Mouse (Mus musculus) midbrain, embryonic 16.5 days (tissue): ENCODE results near the gene Sae1. TPM values are rescaled to one million over a fixed set of nuclear protein-coding genes. Genes with fewer than 3 reads are reported as not detected.

Experiments
- ATAC-seq: fragments of 200-750 bp; cut with Nextera tagmentation; 2 replicates; pipeline ENCODE4 v1.8.0; 2017; ENCODE audit warnings: moderate TSS enrichment
- H3K27ac ChIP-seq: fragments of 300-500 bp; sonication (generic); 2 replicates; pipeline ENCODE4 v1.5.1; 2014; ENCODE audit warnings: mild to moderate bottlenecking, low read length, mixed read lengths
- H3K27me3 ChIP-seq: fragments of 300-500 bp; sonication (generic); 2 replicates; pipeline ENCODE4 v1.6.1; 2014; ENCODE audit warnings: low read depth, low read length, mixed read lengths; ENCODE audit not compliant: control insufficient read depth, insufficient read depth
- H3K36me3 ChIP-seq: fragments of 300-500 bp; sonication (generic); 2 replicates; pipeline ENCODE4 v1.6.1; 2014; ENCODE audit warnings: mild to moderate bottlenecking, low read length, moderate library complexity, mixed read lengths; ENCODE audit not compliant: control insufficient read depth, insufficient read depth
- H3K4me1 ChIP-seq: fragments of 300-500 bp; sonication (generic); 2 replicates; pipeline ENCODE4 v1.6.1; 2014; ENCODE audit warnings: mild to moderate bottlenecking, low read length, mixed read lengths; ENCODE audit not compliant: control insufficient read depth, insufficient read depth
- H3K4me2 ChIP-seq: fragments of 300-500 bp; sonication (generic); 2 replicates; pipeline ENCODE4 v1.6.1; 2014; ENCODE audit warnings: mild to moderate bottlenecking, low read length, mixed read lengths
- H3K4me3 ChIP-seq: fragments of 300-500 bp; sonication (generic); 2 replicates; pipeline ENCODE4 v1.5.1; 2014; ENCODE audit warnings: low read depth, mild to moderate bottlenecking, low read length, moderate library complexity, mixed read lengths
- H3K9ac ChIP-seq: fragments of 300-500 bp; sonication (generic); 2 replicates; pipeline ENCODE4 v1.6.1; 2014; ENCODE audit warnings: low read depth, low read length, mixed read lengths
- H3K9me3 ChIP-seq: fragments of 300-500 bp; sonication (generic); replicated peaks from 2 replicates; pipeline ENCODE4 v1.6.1; 2014; ENCODE audit warnings: mild to moderate bottlenecking, low read length, mixed read lengths; ENCODE audit not compliant: control insufficient read depth, poor library complexity, severe bottlenecking
- WGBS: fragments of 180-500 bp; shearing (Covaris S2); extraction: QIAGEN DNeasy Blood & Tissue Kit; methylation state at CpG from one replicate; pipeline ENCODE4 v1.1.7; 2014; 5-methylcytosine and 5-hydroxymethylcytosine counted together
- polyA plus RNA-seq: library from polyadenylated mRNA; unstranded; fragments of >200 nt; fragmentation: Nextera tagmentation; extraction: Ambion mirVana; gene quantifications from 2 replicates; pipeline ENCODE4 v1.2.1, GENCODE M21; 2015

Gene Sae1
- polyA plus RNA-seq, 1 experiment from 2014 or later: 239 TPM

DNA sequence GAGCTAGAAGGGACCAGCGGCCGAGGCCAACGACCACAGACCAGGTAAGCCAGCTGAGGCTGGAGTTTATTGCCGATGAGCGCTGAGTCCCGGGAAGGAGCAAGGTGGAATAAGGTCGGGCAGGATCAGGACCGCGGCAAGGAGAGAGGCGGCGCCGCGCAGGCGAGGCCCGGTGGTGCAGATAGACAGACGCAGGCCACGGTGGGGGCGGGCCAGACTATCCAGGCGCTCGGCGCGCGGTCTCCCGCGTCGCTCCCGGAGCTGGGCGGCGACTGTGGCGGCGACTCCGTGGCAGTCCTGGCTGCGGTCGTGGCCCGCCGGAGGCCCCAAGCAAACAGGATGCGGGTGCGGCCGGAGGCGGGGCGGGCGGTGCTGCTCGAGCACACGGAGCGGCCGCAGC lies 114.9 kb downstream of the Sae1 start:
- H3K9ac ChIP-seq: peak overlapping the region; percentile 95
- peak overlapping the region; percentile 65 for H3K4me2 ChIP-seq
- no peaks in the 10 kb centered on the region for H3K27me3 ChIP-seq
- peak overlapping the region; percentile 85 for H3K4me3 ChIP-seq
- 0% methylated on average over 43 of the region's 46 CpGs for WGBS
- no peaks in the 10 kb centered on the region for H3K9me3 ChIP-seq
- peaks cover 27% of the 10 kb centered on the region for H3K4me1 ChIP-seq
- peak; percentile 82 for ATAC-seq
- peaks cover 16% of the 10 kb centered on the region for H3K36me3 ChIP-seq
- H3K27ac ChIP-seq: peak overlapping the region; percentile 97

GRCm38 (mm10) chr7:16271139-16271538 lies 116.5 kb downstream of the Sae1 start:
- no peak overlapping the region; the same call in 1 of the 2 replicates for H3K4me3 ChIP-seq
- peak overlapping the region; percentile 65 for H3K4me2 ChIP-seq
- ATAC-seq: no peak
- WGBS: 50% methylated on average over 1 of the region's 1 CpGs
- peak overlapping the region; percentile 95 for H3K9ac ChIP-seq
- H3K9me3 ChIP-seq: no peaks in the 10 kb centered on the region
- H3K27me3 ChIP-seq: no peaks in the 10 kb centered on the region
- no peak overlapping the region for H3K27ac ChIP-seq
- H3K4me1 ChIP-seq: peaks cover 27% of the 10 kb centered on the region
- peaks cover 9% of the 10 kb centered on the region; the same call in 1 of the 2 replicates for H3K36me3 ChIP-seq

Other genes starting within 250 kb of the Sae1 start
- 143 and 147 TPM in 2 replicates for gene Meis3, start 212.7 kb downstream of the Sae1 start, polyA plus RNA-seq
- 13.6 and 14.3 TPM in 2 replicates for gene Dhx34, start 165.8 kb downstream of the Sae1 start, polyA plus RNA-seq
- 0.06 and 0.14 TPM in 2 replicates for gene C5ar2, start 143.7 kb downstream of the Sae1 start, polyA plus RNA-seq
- gene C5ar1, start 128.3 kb downstream of the Sae1 start, polyA plus RNA-seq: 1.2 and 1.5 TPM in 2 replicates
- 44.5 and 49.3 TPM in 2 replicates for gene Inafm1, start 114.2 kb downstream of the Sae1 start, polyA plus RNA-seq
- 22.1 and 25.4 TPM in 2 replicates for gene Ccdc9, start 101.0 kb downstream of the Sae1 start, polyA plus RNA-seq
- 30.0 and 31.3 TPM in 2 replicates for gene Bbc3, start 79.4 kb downstream of the Sae1 start, polyA plus RNA-seq
- 14.2 TPM in 2 replicates for gene Zc3h4, start 13.1 kb upstream of the Sae1 start, polyA plus RNA-seq
- 66.9 and 75.6 TPM in 2 replicates for gene Tmem160, start 65.0 kb upstream of the Sae1 start, polyA plus RNA-seq
- 4.2 and 6.4 TPM in 2 replicates for gene Npas1, start 89.9 kb upstream of the Sae1 start, polyA plus RNA-seq
- 32.2 and 34.7 TPM in 2 replicates for gene Arhgap35, start 227.2 kb upstream of the Sae1 start, polyA plus RNA-seq